Mouse (Mus musculus): ENCODE results near the gene Sars.

GRCm38 (mm10) chr3:108435701-108436379 lies 9.2 kb downstream of the Sars start:
- TF ChIP-seq POLR2A (IDR thresholded peaks at IDR 0.05; ENCODE audit: insufficient read length, low read depth), result no peak
- no peak for TF ChIP-seq REST (IDR thresholded peaks at IDR 0.05; ENCODE audit: insufficient read depth, insufficient read length)
- no peak for TF ChIP-seq POLR2AphosphoS2 (IDR thresholded peaks at IDR 0.05; ENCODE audit: insufficient read length, low read depth)
- TF ChIP-seq MAX (IDR thresholded peaks at IDR 0.05; ENCODE audit: low read depth), result no peak
- TF ChIP-seq TCF12 (IDR thresholded peaks at IDR 0.05; ENCODE audit: insufficient read depth, poor library complexity, severe bottlenecking), result no peak
- TF ChIP-seq MYOG (IDR thresholded peaks at IDR 0.05; ENCODE audit: control insufficient read depth in 1 of 3, insufficient read depth in 1 of 3, insufficient read length in 2 of 3, low read depth in 2 of 3), result no peak
- TF ChIP-seq E2F4 (IDR thresholded peaks at IDR 0.05; ENCODE audit: insufficient read depth), result no peak
- no peak for TF ChIP-seq MYOD1 (IDR thresholded peaks at IDR 0.05; ENCODE audit: control insufficient read depth in 1 of 3, insufficient read length in 2 of 3, low read depth in 2 of 3)
- TF ChIP-seq USF1 (IDR thresholded peaks at IDR 0.05; ENCODE audit: low read depth), result no peak
- TF ChIP-seq CEBPB (IDR thresholded peaks at IDR 0.05; ENCODE audit: insufficient read depth, poor library complexity, severe bottlenecking), result no peak
